Mouse (Mus musculus) cerebellum, postnatal 14 days (tissue): ENCODE measurements around the gene Rorb.

Experiments
- DNase-seq, 2 experiments: peaks; one replicate each; pipeline ENCODE4 v3.0.0; 2021; ENCODE audit warnings: mixed read lengths in 2 of 2

Gene Rorb

GRCm38 (mm10) chr19:18887646-18888407 lies 223.2 kb downstream of the Rorb start:
- no peak for DNase-seq

GRCm38 (mm10) chr19:18881162-18881561 lies 229.8 kb downstream of the Rorb start:
- no peak for DNase-seq
